Mouse (Mus musculus): ENCODE results near the gene Gm4969.

GRCm38 (mm10) chr7:19164189-19164588 is 46.0 kb upstream of the Gm4969 start:
- no peak for TF ChIP-seq POLR2A (IDR thresholded peaks at IDR 0.05; ENCODE audit: insufficient read depth, low read depth, low read length)
- TF ChIP-seq CTCF (IDR thresholded peaks at IDR 0.05) = no peak
